Mouse (Mus musculus): ENCODE measurements around the gene Zfp467. TPM values are rescaled to one million over a fixed set of nuclear protein-coding genes. Genes with fewer than 3 reads are reported as not detected.

Zfp467 gene
- polyA plus RNA-seq, 1 experiment, result 13.4 TPM

GRCm38 (mm10) chr6:48432893-48433816, 12.5 kb downstream of the Zfp467 start:
- peaks cover 4% of the 10 kb centered on the region for H3K36me3 ChIP-seq (replicated peaks; ENCODE audit: low read length)
- peaks cover 28% of the 10 kb centered on the region for H3K27me3 ChIP-seq (replicated peaks)
- no peak overlapping the region for H3K4me3 ChIP-seq (replicated peaks)
- H3K4me1 ChIP-seq, result no peaks in the 10 kb centered on the region
- TF ChIP-seq FLI1 (IDR thresholded peaks at IDR 0.05; ENCODE audit: low read length) (no peak), GATA1 (IDR thresholded peaks at IDR 0.05; ENCODE audit: borderline replicate concordance, low read length) (no peak)
- H3K9me3 ChIP-seq, result peaks cover 5% of the 10 kb centered on the region

GRCm38 (mm10) chr6:48430748-48431147, 14.9 kb downstream of the Zfp467 start:
- peaks cover 30% of the 10 kb centered on the region for H3K27me3 ChIP-seq (replicated peaks)
- H3K4me1 ChIP-seq, result no peaks in the 10 kb centered on the region
- H3K36me3 ChIP-seq (replicated peaks; ENCODE audit: low read length), result no peaks in the 10 kb centered on the region
- no peak for TF ChIP-seq FLI1 (IDR thresholded peaks at IDR 0.05; ENCODE audit: low read length)
- no peak for TF ChIP-seq GATA1 (IDR thresholded peaks at IDR 0.05; ENCODE audit: borderline replicate concordance, low read length)
- H3K4me3 ChIP-seq (replicated peaks), result no peak overlapping the region
- H3K9me3 ChIP-seq, result no peaks in the 10 kb centered on the region

- Histone ChIP-seq H3K36me3 (replicated peaks; ENCODE audit: low read length) (no peaks in the 10 kb centered on the region), H3K4me1 (no peaks in the 10 kb centered on the region), H3K27me3 (replicated peaks) (peaks cover 29% of the 10 kb centered on the region), H3K9me3 (no peaks in the 10 kb centered on the region), H3K4me3 (replicated peaks) (no peak overlapping the region)
- TF ChIP-seq FLI1 (IDR thresholded peaks at IDR 0.05; ENCODE audit: low read length) (no peak), GATA1 (IDR thresholded peaks at IDR 0.05; ENCODE audit: borderline replicate concordance, low read length) (no peak)
Observed at GRCm38 (mm10) chr6:48428769-48429557, 16.7 kb downstream of the Zfp467 start.

- Histone ChIP-seq H3K4me1 (no peaks in the 10 kb centered on the region), H3K4me3 (replicated peaks) (no peak overlapping the region), H3K9me3 (no peaks in the 10 kb centered on the region), H3K36me3 (replicated peaks; ENCODE audit: low read length) (no peaks in the 10 kb centered on the region), H3K27me3 (replicated peaks) (peaks cover 33% of the 10 kb centered on the region)
- no peak for TF ChIP-seq FLI1 (IDR thresholded peaks at IDR 0.05; ENCODE audit: low read length)
- TF ChIP-seq GATA1 (IDR thresholded peaks at IDR 0.05; ENCODE audit: borderline replicate concordance, low read length), result no peak
Observed at GRCm38 (mm10) chr6:48426956-48427355, 18.7 kb downstream of the Zfp467 start.

GRCm38 (mm10) chr6:48424074-48424473, 21.6 kb downstream of the Zfp467 start:
- Histone ChIP-seq H3K9me3 (no peaks in the 10 kb centered on the region), H3K36me3 (replicated peaks; ENCODE audit: low read length) (no peaks in the 10 kb centered on the region), H3K4me3 (replicated peaks) (no peak overlapping the region), H3K4me1 (peaks cover 16% of the 10 kb centered on the region), H3K27me3 (replicated peaks) (peaks cover 31% of the 10 kb centered on the region)
- TF ChIP-seq GATA1 (IDR thresholded peaks at IDR 0.05; ENCODE audit: borderline replicate concordance, low read length) (no peak), FLI1 (IDR thresholded peaks at IDR 0.05; ENCODE audit: low read length) (no peak)

GRCm38 (mm10) chr6:48423336-48423735, 22.3 kb downstream of the Zfp467 start:
- H3K4me3 ChIP-seq (replicated peaks), result no peak overlapping the region
- peaks cover 21% of the 10 kb centered on the region for H3K4me1 ChIP-seq
- H3K27me3 ChIP-seq (replicated peaks), result peaks cover 37% of the 10 kb centered on the region
- H3K36me3 ChIP-seq (replicated peaks; ENCODE audit: low read length), result no peaks in the 10 kb centered on the region
- TF ChIP-seq GATA1 (IDR thresholded peaks at IDR 0.05; ENCODE audit: borderline replicate concordance, low read length) (no peak), FLI1 (IDR thresholded peaks at IDR 0.05; ENCODE audit: low read length) (no peak)
- no peaks in the 10 kb centered on the region for H3K9me3 ChIP-seq

GRCm38 (mm10) chr6:48420647-48421046, 25.0 kb downstream of the Zfp467 start:
- no peak for TF ChIP-seq GATA1 (IDR thresholded peaks at IDR 0.05; ENCODE audit: borderline replicate concordance, low read length)
- TF ChIP-seq FLI1 (IDR thresholded peaks at IDR 0.05; ENCODE audit: low read length), result no peak
- H3K4me1 ChIP-seq, result peaks cover 21% of the 10 kb centered on the region
- peaks cover 43% of the 10 kb centered on the region for H3K27me3 ChIP-seq (replicated peaks)
- H3K36me3 ChIP-seq (replicated peaks; ENCODE audit: low read length), result no peaks in the 10 kb centered on the region
- H3K4me3 ChIP-seq (replicated peaks), result peak overlapping the region; percentile 48
- no peaks in the 10 kb centered on the region for H3K9me3 ChIP-seq

- Histone ChIP-seq H3K4me1 (peaks cover 21% of the 10 kb centered on the region), H3K9me3 (no peaks in the 10 kb centered on the region), H3K27me3 (replicated peaks) (peaks cover 47% of the 10 kb centered on the region), H3K4me3 (replicated peaks) (no peak overlapping the region), H3K36me3 (replicated peaks; ENCODE audit: low read length) (no peaks in the 10 kb centered on the region)
- no peak for TF ChIP-seq GATA1 (IDR thresholded peaks at IDR 0.05; ENCODE audit: borderline replicate concordance, low read length)
- no peak for TF ChIP-seq FLI1 (IDR thresholded peaks at IDR 0.05; ENCODE audit: low read length)
Observed at GRCm38 (mm10) chr6:48416486-48416885, 29.1 kb downstream of the Zfp467 start.

GRCm38 (mm10) chr6:48415636-48416035, 30.0 kb downstream of the Zfp467 start:
- Histone ChIP-seq H3K4me1 (peaks cover 14% of the 10 kb centered on the region), H3K4me3 (replicated peaks) (no peak overlapping the region), H3K27me3 (replicated peaks) (peaks cover 46% of the 10 kb centered on the region), H3K36me3 (replicated peaks; ENCODE audit: low read length) (no peaks in the 10 kb centered on the region), H3K9me3 (no peaks in the 10 kb centered on the region)
- TF ChIP-seq GATA1 (IDR thresholded peaks at IDR 0.05; ENCODE audit: borderline replicate concordance, low read length), result no peak
- TF ChIP-seq FLI1 (IDR thresholded peaks at IDR 0.05; ENCODE audit: low read length), result no peak

GRCm38 (mm10) chr6:48414886-48415285, 30.7 kb downstream of the Zfp467 start:
- TF ChIP-seq GATA1 (IDR thresholded peaks at IDR 0.05; ENCODE audit: borderline replicate concordance, low read length) (no peak), FLI1 (IDR thresholded peaks at IDR 0.05; ENCODE audit: low read length) (no peak)

More at GRCm38 (mm10) chr6:48414886-48415285, 30.7 kb downstream of the Zfp467 start:
- no peaks in the 10 kb centered on the region for H3K36me3 ChIP-seq (replicated peaks; ENCODE audit: low read length)
- peaks cover 44% of the 10 kb centered on the region for H3K27me3 ChIP-seq (replicated peaks)
- H3K9me3 ChIP-seq, result no peaks in the 10 kb centered on the region
- H3K4me3 ChIP-seq (replicated peaks), result no peak overlapping the region
- H3K4me1 ChIP-seq, result peaks cover 6% of the 10 kb centered on the region

Measured in megakaryocyte, embryonic 14.5 days (primary cell).